Mouse (Mus musculus) embryo, embryonic 10.5 days (tissue): Measurements from ENCODE around the gene Sox5.
A peak's percentile ranks its signal among the peaks of the same experiment; 100 is the strongest.
"Not testable (repeated sequence)": the region's sequence is repeated elsewhere in the genome, so short reads cannot be mapped to it uniquely, and the experiment has no call there.

Experiments used
- DNase-seq: peaks from one replicate; pipeline ENCODE4 v3.0.0-alpha.2; 2015; ENCODE audit warnings: low spot score

Gene Sox5

GRCm38 (mm10) chr6:144282756-144283155, 499.0 kb downstream of the Sox5 start:
- DNase-seq, result no peak

- DNase-seq, result no peak
Observed at GRCm38 (mm10) chr6:144281661-144282060, 500.1 kb downstream of the Sox5 start.

GRCm38 (mm10) chr6:144278505-144279053, 503.2 kb downstream of the Sox5 start:
- DNase-seq, result no peak

GRCm38 (mm10) chr6:144273425-144273824, 508.4 kb downstream of the Sox5 start:
- not testable (repeated sequence) for DNase-seq

GRCm38 (mm10) chr6:144271326-144271725, 510.5 kb downstream of the Sox5 start:
- DNase-seq, result no peak

- DNase-seq, result no peak
Observed at GRCm38 (mm10) chr6:144270306-144270705, 511.5 kb downstream of the Sox5 start.

- no peak for DNase-seq
Observed at GRCm38 (mm10) chr6:144269666-144270065, 512.1 kb downstream of the Sox5 start.

- DNase-seq, result no peak
Observed at GRCm38 (mm10) chr6:144265752-144266151, 516.0 kb downstream of the Sox5 start.

- no peak for DNase-seq
Observed at GRCm38 (mm10) chr6:144265004-144265403, 516.8 kb downstream of the Sox5 start.

- peak; percentile 78 for DNase-seq
Observed at GRCm38 (mm10) chr6:144264320-144264915, 517.4 kb downstream of the Sox5 start.

GRCm38 (mm10) chr6:144256500-144256899, 525.3 kb downstream of the Sox5 start:
- no peak for DNase-seq

GRCm38 (mm10) chr6:144252191-144252718, 529.5 kb downstream of the Sox5 start:
- peak; percentile 54 for DNase-seq

- DNase-seq, result peak; percentile 92
Observed at GRCm38 (mm10) chr6:144251222-144252170, 530.3 kb downstream of the Sox5 start.

- peak; percentile 73 for DNase-seq
Observed at GRCm38 (mm10) chr6:144250625-144251181, 531.1 kb downstream of the Sox5 start.

GRCm38 (mm10) chr6:144236581-144236980, 545.2 kb downstream of the Sox5 start:
- peak; percentile 63 for DNase-seq

GRCm38 (mm10) chr6:144203970-144204369, 577.8 kb downstream of the Sox5 start:
- peak; percentile 34 for DNase-seq

- no peak for DNase-seq
Observed at GRCm38 (mm10) chr6:144203013-144203412, 578.8 kb downstream of the Sox5 start.

GRCm38 (mm10) chr6:144201402-144202040, 580.3 kb downstream of the Sox5 start:
- DNase-seq, result no peak

- DNase-seq, result no peak
Observed at GRCm38 (mm10) chr6:144197209-144198119, 584.3 kb downstream of the Sox5 start.

- DNase-seq, result no peak
Observed at GRCm38 (mm10) chr6:144195934-144196333, 585.8 kb downstream of the Sox5 start.

- DNase-seq, result no peak
Observed at GRCm38 (mm10) chr6:144183087-144183486, 598.7 kb downstream of the Sox5 start.
